Comparison of ENCODE assay signal across 32 mouse cellular contexts in the genomic region with DNA sequence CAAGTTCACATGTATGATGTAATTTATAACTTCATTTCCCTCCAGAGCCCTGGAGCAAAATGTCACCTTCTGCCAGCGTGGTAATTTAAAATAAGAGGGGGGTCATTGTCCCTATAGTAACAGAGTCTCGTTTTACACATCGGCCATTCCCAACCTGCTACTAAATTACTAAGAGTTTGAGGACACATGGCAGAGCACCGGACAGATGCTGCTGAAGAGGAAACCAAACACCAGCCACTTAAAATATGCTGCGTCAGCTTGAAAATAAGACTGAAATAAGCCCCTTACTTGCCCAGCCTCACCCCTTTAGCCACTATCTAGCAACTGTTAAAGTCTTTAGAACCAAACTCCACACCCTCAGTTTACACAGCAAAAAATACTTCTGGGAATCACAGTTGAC.
DNase-seq lines count a peak whose midpoint lies in the region; ATAC-seq and TF ChIP-seq lines count a peak whose summit lies in the region.
"Had no signal": no experiment of that assay in that cellular context is flagged by ENCODE, and none has a peak within 500 bp of the region (broad histone marks: within the 10 kb centered on the region; RNA-seq: fewer than 3 reads in every experiment).

No protein-coding gene starts in this region.

- no peaks in the 10 kb centered on the region for H3K36me3 ChIP-seq in heart, embryonic 11.5 days (ENCODE audit: control insufficient read depth, insufficient read depth, low read length)
- no peaks in the 10 kb centered on the region for H3K36me3 ChIP-seq in limb, embryonic 14.5 days (ENCODE audit: control insufficient read depth, insufficient read depth, low read length)
- no peaks in the 10 kb centered on the region for H3K36me3 ChIP-seq in limb, embryonic 10.5 days
- H3K36me3 ChIP-seq: forebrain, embryonic 15.5 days; heart, embryonic 13.5 days; liver, embryonic 15.5 days; neural tube, embryonic 15.5 days; stomach, embryonic 15.5 days had no signal

- no peaks in the 10 kb centered on the region for H3K4me1 ChIP-seq in heart, embryonic 11.5 days (ENCODE audit: control insufficient read depth, insufficient read depth, low read length)
- H3K4me1 ChIP-seq in limb, embryonic 14.5 days (ENCODE audit: control insufficient read depth, insufficient read depth, low read length) = 0 out of 2 replicates have a peak, but pooled peaks cover 6% of the 10 kb centered on the region
- H3K4me1 ChIP-seq in limb, embryonic 10.5 days = peaks cover 10% of the 10 kb centered on the region; the same call in 1 of the 2 replicates
- H3K4me1 ChIP-seq: liver, embryonic 15.5 days; megakaryocyte, embryonic 14.5 days; stomach, embryonic 15.5 days had no signal

- no peak for ATAC-seq in heart, embryonic 11.5 days (replicated peaks; ENCODE audit: insufficient number of reproducible peaks, low FRiP score, low TSS enrichment)
- 0 out of 2 replicates have a peak, but pooled peaks have one; percentile 34 for ATAC-seq in limb, embryonic 14.5 days (ENCODE audit: low FRiP score, low read depth)
- ATAC-seq: activated CD4-positive, CD25-positive, alpha-beta regulatory T cell, adult 4 months; CD4-positive, CD25-positive, alpha-beta regulatory T cell, adult 4 months; forebrain, embryonic 15.5 days; hindbrain, embryonic 16.5 days; intestine, embryonic 16.5 days had no signal

- WGBS in heart, embryonic 11.5 days (ENCODE audit: insufficient replicate concordance) = 59% methylated on average over 5 of the region's 5 CpGs
- WGBS in limb, embryonic 14.5 days = 11% methylated on average over 5 of the region's 5 CpGs
- WGBS in limb, embryonic 10.5 days = 38% methylated on average over 5 of the region's 5 CpGs

- H3K4me3 ChIP-seq in heart, embryonic 11.5 days (ENCODE audit: low read depth, low read length) = no peak overlapping the region
- H3K4me3 ChIP-seq in limb, embryonic 14.5 days (replicated peaks; ENCODE audit: low read length) = no peak overlapping the region
- no peak overlapping the region for H3K4me3 ChIP-seq in limb, embryonic 10.5 days
- H3K4me3 ChIP-seq: forebrain, embryonic 15.5 days; gastrocnemius, adult 2 months; heart, adult 2 months; heart, embryonic 13.5 days; liver, embryonic 15.5 days; megakaryocyte, embryonic 14.5 days; neural tube, embryonic 15.5 days; stomach, embryonic 15.5 days had no signal

- no peak for TF ChIP-seq CTCF in brain, embryonic 14.5 days (IDR thresholded peaks at IDR 0.05; ENCODE audit: borderline replicate concordance, extremely low read depth, insufficient read depth, insufficient read length)

- H3K27me3 ChIP-seq in heart, embryonic 11.5 days (ENCODE audit: control insufficient read depth, insufficient read depth, low read length) = no peaks in the 10 kb centered on the region
- H3K27me3 ChIP-seq in limb, embryonic 14.5 days (ENCODE audit: control insufficient read depth, insufficient read depth, low read length) = no peaks in the 10 kb centered on the region
- H3K27me3 ChIP-seq in limb, embryonic 10.5 days (ENCODE audit: low read depth, poor library complexity, severe bottlenecking) = no peaks in the 10 kb centered on the region
- H3K27me3 ChIP-seq: forebrain, embryonic 15.5 days; heart, embryonic 13.5 days; liver, embryonic 15.5 days; megakaryocyte, embryonic 14.5 days; neural tube, embryonic 15.5 days; stomach, embryonic 15.5 days had no signal

- no peak overlapping the region for H3K4me2 ChIP-seq in heart, embryonic 11.5 days
- H3K4me2 ChIP-seq in limb, embryonic 14.5 days (replicated peaks; ENCODE audit: low read depth, low read length, severe bottlenecking) = no peak overlapping the region
- H3K4me2 ChIP-seq: forebrain, embryonic 15.5 days; heart, embryonic 13.5 days; liver, embryonic 15.5 days; neural tube, embryonic 15.5 days; stomach, embryonic 15.5 days had no signal

- no peak overlapping the region for H3K9ac ChIP-seq in heart, embryonic 11.5 days (ENCODE audit: low read depth, low read length)
- H3K9ac ChIP-seq in limb, embryonic 14.5 days (ENCODE audit: low read depth, low read length, severe bottlenecking) = no peak overlapping the region
- H3K9ac ChIP-seq: forebrain, embryonic 15.5 days; heart, embryonic 13.5 days; liver, embryonic 15.5 days; neural tube, embryonic 15.5 days; stomach, embryonic 15.5 days had no signal

- DNase-seq in heart, adult 11 months = peak; percentile 31
- DNase-seq in limb, embryonic 14.5 days (ENCODE audit: low spot score) = no peak
- DNase-seq in limb, embryonic 10.5 days (ENCODE audit: low spot score) = no peak
- DNase-seq in brain, embryonic 14.5 days (ENCODE audit: low read depth) = peak; percentile 58
- DNase-seq in mesoderm, embryonic 11.5 days (ENCODE audit: low read depth, low spot score) = peak; percentile 51
- DNase-seq in ovary, postnatal 10 days (ENCODE audit: low spot score) = no peak
- DNase-seq: adrenal gland, adult 2 months; adrenal gland, postnatal 36 days; cerebellum, adult 8-10 months; cerebellum, postnatal 25 days; gastrocnemius, adult 2 months; gastrocnemius, postnatal 36 days; heart, adult 2 months; heart, postnatal 10 days; kidney, adult 9 months; layer of hippocampus, postnatal 36 days; left cerebral cortex, postnatal 4 days; liver; lung, postnatal 4 days; midbrain, embryonic 14.5 days; right cerebral cortex, postnatal 25 days had no signal

- H3K27ac ChIP-seq in heart, embryonic 11.5 days (ENCODE audit: low read depth, low read length) = no peak overlapping the region
- H3K27ac ChIP-seq in limb, embryonic 14.5 days (replicated peaks; ENCODE audit: low read depth, low read length) = no peak overlapping the region
- no peak overlapping the region for H3K27ac ChIP-seq in limb, embryonic 10.5 days
- H3K27ac ChIP-seq: forebrain, embryonic 15.5 days; gastrocnemius, adult 2 months; heart, adult 2 months; heart, embryonic 13.5 days; liver, embryonic 15.5 days; neural tube, embryonic 15.5 days; stomach, embryonic 15.5 days had no signal

- no peak for TF ChIP-seq POLR2A in limb, embryonic 14.5 days (IDR thresholded peaks at IDR 0.05; ENCODE audit: borderline replicate concordance, extremely low read depth, insufficient read depth, insufficient read length)
- no peak for TF ChIP-seq POLR2A in brain, embryonic 14.5 days (IDR thresholded peaks at IDR 0.05; ENCODE audit: borderline replicate concordance, extremely low read depth, insufficient read depth, insufficient read length, poor library complexity, severe bottlenecking)

- H3K9me3 ChIP-seq in heart, embryonic 11.5 days (replicated peaks; ENCODE audit: control insufficient read depth, low read length) = no peaks in the 10 kb centered on the region
- no peaks in the 10 kb centered on the region for H3K9me3 ChIP-seq in limb, embryonic 14.5 days (ENCODE audit: control insufficient read depth, low read length)
- no peaks in the 10 kb centered on the region for H3K9me3 ChIP-seq in limb, embryonic 10.5 days (replicated peaks)
- H3K9me3 ChIP-seq: forebrain, embryonic 15.5 days; heart, embryonic 13.5 days; liver, embryonic 15.5 days; neural tube, embryonic 15.5 days; stomach, embryonic 15.5 days had no signal

Comparison
In these comparisons a context has a peak if more than half of its experiments do, and no peak if none do; other contexts are left out.
1. DNase-seq: peak in heart, adult 11 months (single experiment), brain, embryonic 14.5 days (single experiment) and mesoderm, embryonic 11.5 days (single experiment); none in limb, embryonic 14.5 days (single experiment), limb, embryonic 10.5 days (single experiment) and ovary, postnatal 10 days (single experiment).